Mouse (Mus musculus): ENCODE data around the gene Fam166b. TPM values are rescaled to one million over a fixed set of nuclear protein-coding genes. Genes with fewer than 3 reads are reported as not detected.

Fam166b gene
- polyA plus RNA-seq, 1 experiment, result 0.59 TPM

- DNase-seq (ENCODE audit: low spot score), result no peak
These were observed 24.2 kb downstream of the Fam166b start for GRCm38 (mm10) chr4:43404697-43405096.

GRCm38 (mm10) chr4:43402212-43402611, 26.7 kb downstream of the Fam166b start:
- DNase-seq (ENCODE audit: low spot score), result no peak

GRCm38 (mm10) chr4:43401486-43401885, 27.4 kb downstream of the Fam166b start:
- DNase-seq (ENCODE audit: low spot score), result no peak

GRCm38 (mm10) chr4:43400976-43401375, 28.0 kb downstream of the Fam166b start:
- DNase-seq (ENCODE audit: low spot score), result no peak

- no peak for DNase-seq (ENCODE audit: low spot score)
These were observed 29.4 kb downstream of the Fam166b start for GRCm38 (mm10) chr4:43399391-43400131.

- DNase-seq (ENCODE audit: low spot score), result no peak
These were observed 30.1 kb downstream of the Fam166b start for GRCm38 (mm10) chr4:43398829-43399331.

GRCm38 (mm10) chr4:43398014-43398413, 30.9 kb downstream of the Fam166b start:
- no peak for DNase-seq (ENCODE audit: low spot score)

- DNase-seq (ENCODE audit: low spot score), result no peak
These were observed 32.6 kb downstream of the Fam166b start for GRCm38 (mm10) chr4:43396381-43396780.

- no peak for DNase-seq (ENCODE audit: low spot score)
These were observed 33.1 kb downstream of the Fam166b start for GRCm38 (mm10) chr4:43395836-43396235.

GRCm38 (mm10) chr4:43395147-43395546, 33.8 kb downstream of the Fam166b start:
- DNase-seq (ENCODE audit: low spot score), result no peak

- peak; percentile 54 for DNase-seq (ENCODE audit: low spot score)
These were observed 34.5 kb downstream of the Fam166b start for GRCm38 (mm10) chr4:43394345-43394891.

GRCm38 (mm10) chr4:43391521-43392050, 37.3 kb downstream of the Fam166b start:
- DNase-seq (ENCODE audit: low spot score), result no peak

- no peak for DNase-seq (ENCODE audit: low spot score)
These were observed 39.0 kb downstream of the Fam166b start for GRCm38 (mm10) chr4:43389845-43390440.

GRCm38 (mm10) chr4:43389390-43389789, 39.5 kb downstream of the Fam166b start:
- no peak for DNase-seq (ENCODE audit: low spot score)

- DNase-seq (ENCODE audit: low spot score), result no peak
These were observed 42.0 kb downstream of the Fam166b start for GRCm38 (mm10) chr4:43386932-43387331.

GRCm38 (mm10) chr4:43384541-43384940, 44.4 kb downstream of the Fam166b start:
- DNase-seq (ENCODE audit: low spot score), result no peak

GRCm38 (mm10) chr4:43384083-43384460, 44.9 kb downstream of the Fam166b start:
- DNase-seq (ENCODE audit: low spot score), result no peak

GRCm38 (mm10) chr4:43383246-43384082, 45.5 kb downstream of the Fam166b start:
- DNase-seq (ENCODE audit: low spot score), result no peak

- no peak for DNase-seq (ENCODE audit: low spot score)
These were observed 46.5 kb downstream of the Fam166b start for GRCm38 (mm10) chr4:43382155-43383020.

- DNase-seq (ENCODE audit: low spot score), result peak; percentile 87
These were observed 47.4 kb downstream of the Fam166b start, which contains the start of gene Rusc2 for GRCm38 (mm10) chr4:43381408-43382154. Gene Rusc2 (plus strand): TSS chr4:43381979.

All from urinary bladder, adult 2 months (tissue).